Mouse (Mus musculus): ENCODE results near the gene Setd1b. TPM values are rescaled to one million over a fixed set of nuclear protein-coding genes. Genes with fewer than 3 reads are reported as not detected.
A peak's percentile ranks its signal among the peaks of the same experiment; 100 is the strongest.

The Setd1b gene
- 1 to 10 TPM; 8.1 to 9.6 TPM for total RNA-seq (2021)
- long read RNA-seq, experiment 1, partial matches to known transcripts = 0 of 1 reads
- long read RNA-seq, experiment 1, other reads (novel, unspliced or antisense) = 1 of 1 reads
- long read RNA-seq, experiment 2, partial matches to known transcripts = 0 of 6 reads
- long read RNA-seq, experiment 2, other reads (novel, unspliced or antisense) = 6 of 6 reads

GRCm38 (mm10) chr5:123142161-123143157 lies at the start of gene Setd1b:
TSS of gene Setd1b (plus strand) at chr5:123142193.
- DNase-seq = peak; percentile 66

GRCm38 (mm10) chr5:123093077-123093633 lies 48.8 kb upstream of the Setd1b start:
- no peak for DNase-seq

- no peak for DNase-seq
Measured at GRCm38 (mm10) chr5:123094238-123094991, 47.6 kb upstream of the Setd1b start.

DNA sequence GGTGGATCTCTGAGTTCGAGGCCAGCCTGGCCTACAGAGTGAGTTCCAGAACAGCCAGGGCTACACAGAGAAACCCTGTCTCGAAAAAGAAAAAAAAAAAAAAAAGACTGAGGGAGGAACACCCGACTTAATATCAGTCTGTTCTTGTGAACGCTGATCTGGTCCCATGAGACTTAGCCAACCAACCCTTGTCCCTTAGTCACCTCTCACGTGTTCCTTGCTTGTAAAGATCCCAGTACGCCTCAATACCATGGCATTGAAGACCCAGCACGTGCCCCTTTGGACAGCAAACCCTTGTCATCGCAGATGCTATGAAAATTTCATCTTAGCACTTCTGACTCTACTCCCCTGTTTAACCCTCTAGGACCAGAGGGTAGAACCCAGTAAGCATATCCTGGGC lies 45.7 kb upstream of the Setd1b start:
- DNase-seq = no peak

- DNase-seq = no peak
Measured at GRCm38 (mm10) chr5:123098487-123098886, 43.5 kb upstream of the Setd1b start.

DNA sequence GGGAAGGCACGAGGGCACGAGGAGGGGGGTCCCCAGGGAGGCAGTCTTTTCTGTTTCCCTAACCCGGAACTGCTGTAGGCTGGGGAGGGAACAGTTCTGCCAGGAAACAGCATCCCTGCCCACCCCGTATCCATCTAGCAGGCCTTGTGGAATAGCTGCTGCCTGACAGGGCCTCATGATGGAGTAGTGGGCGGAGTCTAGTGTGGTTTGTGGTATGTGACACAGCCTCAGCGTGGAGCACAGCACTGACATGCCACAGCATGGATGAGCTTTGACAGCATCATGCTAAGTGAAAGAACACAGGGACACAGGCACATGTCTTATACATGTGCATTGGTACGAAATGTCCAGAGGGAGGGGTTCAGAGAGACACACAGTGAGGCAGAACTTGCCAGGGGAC lies 39.6 kb upstream of the Setd1b start:
- no peak for DNase-seq

- no peak for DNase-seq
Measured at GRCm38 (mm10) chr5:123103556-123103955, 38.4 kb upstream of the Setd1b start.

GRCm38 (mm10) chr5:123104769-123105168 lies 37.2 kb upstream of the Setd1b start:
- DNase-seq = no peak

- peak; percentile 35 for DNase-seq
Measured at GRCm38 (mm10) chr5:123109452-123110203, 32.4 kb upstream of the Setd1b start.

GRCm38 (mm10) chr5:123110296-123110721 lies 31.7 kb upstream of the Setd1b start:
- DNase-seq = no peak

- DNase-seq = no peak
Measured at GRCm38 (mm10) chr5:123114109-123114508, 27.9 kb upstream of the Setd1b start.

DNA sequence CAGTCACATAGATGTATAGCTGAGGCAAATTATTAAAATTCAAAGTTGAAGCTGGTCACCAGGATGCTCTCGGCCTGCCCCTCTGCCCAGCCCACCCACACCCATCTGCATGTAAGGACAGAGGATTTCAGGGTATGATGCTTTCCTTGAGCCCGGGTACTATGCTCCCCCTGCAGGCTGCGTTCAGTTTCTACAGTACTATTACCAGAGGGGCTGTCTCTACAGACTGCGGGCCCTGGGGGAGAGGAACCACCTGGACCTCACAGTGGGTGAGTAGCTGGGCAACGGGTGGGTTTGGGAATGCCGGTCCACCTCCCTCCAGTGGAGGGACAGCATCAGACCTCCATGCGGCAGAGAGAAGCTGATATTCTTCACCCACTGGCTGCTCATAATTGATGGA lies 27.1 kb upstream of the Setd1b start:
- no peak for DNase-seq

GRCm38 (mm10) chr5:123116080-123116479 lies 25.9 kb upstream of the Setd1b start:
- DNase-seq = no peak

- DNase-seq = peak; percentile 68
Measured at GRCm38 (mm10) chr5:123117257-123117656, 24.7 kb upstream of the Setd1b start.

- DNase-seq = no peak
Measured at GRCm38 (mm10) chr5:123117773-123118172, 24.2 kb upstream of the Setd1b start.

GRCm38 (mm10) chr5:123118826-123119225 lies 23.2 kb upstream of the Setd1b start:
- no peak for DNase-seq

GRCm38 (mm10) chr5:123120624-123121215 lies 21.3 kb upstream of the Setd1b start:
- no peak for DNase-seq

DNA sequence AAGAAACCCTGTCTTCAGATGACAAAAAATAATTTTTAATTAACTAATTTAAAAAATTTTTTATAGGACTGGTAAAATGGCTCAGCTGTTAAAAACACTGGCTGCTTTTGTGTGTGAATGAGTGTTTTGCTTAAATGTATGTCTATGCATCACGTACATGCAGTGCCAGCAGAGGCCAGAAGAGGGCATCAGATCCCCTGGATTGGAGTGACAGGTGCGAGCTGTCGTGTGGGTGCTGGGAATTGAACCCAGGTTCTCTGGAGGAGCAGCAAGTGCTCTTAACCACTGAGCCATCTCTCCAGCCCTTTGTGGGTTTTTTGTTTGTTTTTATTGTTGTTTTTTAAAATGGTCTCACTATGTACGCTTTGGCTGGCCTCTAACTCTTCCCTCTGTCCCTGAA lies 19.8 kb upstream of the Setd1b start:
- DNase-seq = no peak

- DNase-seq = no peak
Measured at GRCm38 (mm10) chr5:123125105-123125504, 16.9 kb upstream of the Setd1b start.

- no peak for DNase-seq
Measured at GRCm38 (mm10) chr5:123125638-123126406, 16.2 kb upstream of the Setd1b start.
